Mouse (Mus musculus): ENCODE results near the gene Pcdh9. TPM values are rescaled to one million over a fixed set of nuclear protein-coding genes. Genes with fewer than 3 reads are reported as not detected.

Gene Pcdh9
- total RNA-seq, 1 experiment from 2014 or later = not detected

DNA sequence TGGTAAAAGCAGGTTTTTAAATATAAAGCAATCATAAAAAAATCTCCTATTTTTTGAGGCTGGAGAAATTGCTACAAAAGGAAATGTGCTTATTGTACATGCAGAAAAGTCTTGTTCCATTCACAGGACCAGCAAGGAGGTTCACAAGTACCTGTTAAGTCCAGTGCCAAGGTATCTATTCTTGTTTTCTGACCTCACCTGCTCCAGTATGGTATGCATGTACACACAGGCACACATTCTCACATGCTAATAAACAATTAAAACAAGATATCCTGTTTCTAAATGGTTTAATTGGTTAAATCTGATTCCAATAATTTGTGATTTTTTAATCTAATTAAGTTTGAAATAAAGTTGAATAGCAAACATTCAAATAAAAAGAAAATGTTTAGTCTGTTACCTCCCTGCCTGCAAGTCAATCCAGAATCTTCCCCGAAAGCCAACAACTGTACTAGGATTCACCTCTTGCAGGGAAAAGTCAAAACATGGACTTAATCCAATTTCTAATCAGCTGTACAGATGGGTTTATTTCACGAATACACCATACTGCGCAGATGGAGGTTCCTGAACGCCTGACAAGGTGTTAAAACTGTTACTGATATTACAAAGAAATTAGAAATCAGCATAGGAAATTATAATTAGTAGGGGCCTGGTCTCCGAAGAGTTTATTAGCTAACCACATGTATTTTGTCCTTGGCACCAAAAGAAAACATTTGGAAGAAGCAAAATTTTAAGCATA lies 439.4 kb downstream of the Pcdh9 start:
- no peak for ATAC-seq (ENCODE audit: extremely low read depth, insufficient number of reproducible peaks, low FRiP score, poor library complexity, severe bottlenecking)

DNA sequence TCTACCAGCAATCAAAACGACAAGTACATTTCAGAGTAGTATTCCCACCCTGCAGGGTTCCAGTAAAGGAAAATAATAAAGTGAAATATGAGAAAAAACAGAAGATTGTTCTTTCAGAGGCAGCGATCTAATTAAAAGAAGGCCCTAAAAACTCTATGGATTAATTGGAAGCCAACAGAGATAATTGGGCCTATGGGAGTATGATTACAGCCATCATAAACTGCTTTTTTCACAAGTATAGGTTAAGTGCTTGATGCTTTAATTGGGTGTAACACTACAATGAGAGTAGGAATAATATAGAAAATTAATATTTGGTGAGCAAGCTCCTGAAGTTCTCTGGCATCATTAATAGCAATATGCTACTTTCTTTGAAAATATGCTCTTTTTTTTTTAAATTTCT lies 448.6 kb downstream of the Pcdh9 start:
- ATAC-seq (ENCODE audit: extremely low read depth, insufficient number of reproducible peaks, low FRiP score, poor library complexity, severe bottlenecking) = no peak

DNA sequence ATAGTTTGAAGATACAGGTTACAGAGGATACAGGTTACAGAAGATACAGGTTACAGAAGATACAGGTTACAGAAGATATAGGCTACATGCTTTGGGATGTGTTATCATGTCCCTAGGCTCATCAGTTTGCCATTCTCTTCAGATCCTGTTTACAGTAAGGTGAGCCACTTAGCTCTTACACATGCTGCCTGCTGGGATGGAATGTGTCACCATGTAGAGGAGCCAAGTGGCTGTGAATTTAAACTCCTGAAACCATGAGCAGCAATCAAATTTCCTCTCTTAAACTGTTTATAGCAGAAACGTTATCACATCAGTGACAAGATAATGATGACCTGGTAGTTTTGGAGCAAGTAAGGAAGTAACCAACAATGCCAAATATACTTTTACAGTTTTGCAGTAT lies 453.3 kb downstream of the Pcdh9 start:
- ATAC-seq (ENCODE audit: extremely low read depth, insufficient number of reproducible peaks, low FRiP score, poor library complexity, severe bottlenecking) = no peak

DNA sequence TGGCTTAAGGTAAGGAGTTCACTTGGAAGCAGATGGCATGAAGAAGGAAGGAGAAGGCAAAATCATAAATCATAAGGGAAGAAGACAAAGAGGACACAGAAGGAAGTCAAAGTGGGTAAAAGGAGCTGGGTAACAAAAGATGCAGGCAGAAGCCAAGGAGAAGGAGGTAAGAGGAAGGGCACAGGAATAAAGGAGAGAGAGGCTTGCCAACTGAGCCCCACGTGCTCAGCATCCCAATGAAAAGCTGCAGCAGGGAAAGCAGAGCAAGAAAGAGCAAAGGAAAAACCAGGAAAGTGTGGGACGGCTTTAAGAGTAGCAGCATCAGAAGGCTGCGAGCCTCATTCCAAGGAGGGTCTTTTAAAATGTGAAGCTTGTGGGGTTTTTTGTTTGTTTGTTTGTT lies 473.7 kb downstream of the Pcdh9 start:
- ATAC-seq (ENCODE audit: extremely low read depth, insufficient number of reproducible peaks, low FRiP score, poor library complexity, severe bottlenecking) = no peak

DNA sequence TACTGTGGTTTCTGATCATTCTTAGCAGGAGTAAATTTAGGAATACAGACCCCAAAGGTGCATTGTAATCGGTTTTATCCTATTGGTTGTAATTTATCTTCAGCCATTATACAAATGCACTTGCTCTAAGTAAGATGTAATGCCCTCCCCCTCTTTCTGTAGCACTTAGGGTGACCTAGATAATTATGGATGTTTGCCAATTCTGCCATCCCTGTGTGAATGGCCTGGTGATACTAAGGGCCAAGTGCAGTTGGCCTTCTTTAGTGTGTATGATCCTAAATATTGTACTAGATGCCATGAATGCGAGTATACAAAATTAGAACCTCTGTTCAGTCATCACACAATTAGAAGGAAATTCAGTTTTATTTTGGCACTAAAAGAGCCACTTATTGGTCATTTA lies 475.0 kb downstream of the Pcdh9 start:
- ATAC-seq (ENCODE audit: extremely low read depth, insufficient number of reproducible peaks, low FRiP score, poor library complexity, severe bottlenecking) = no peak

DNA sequence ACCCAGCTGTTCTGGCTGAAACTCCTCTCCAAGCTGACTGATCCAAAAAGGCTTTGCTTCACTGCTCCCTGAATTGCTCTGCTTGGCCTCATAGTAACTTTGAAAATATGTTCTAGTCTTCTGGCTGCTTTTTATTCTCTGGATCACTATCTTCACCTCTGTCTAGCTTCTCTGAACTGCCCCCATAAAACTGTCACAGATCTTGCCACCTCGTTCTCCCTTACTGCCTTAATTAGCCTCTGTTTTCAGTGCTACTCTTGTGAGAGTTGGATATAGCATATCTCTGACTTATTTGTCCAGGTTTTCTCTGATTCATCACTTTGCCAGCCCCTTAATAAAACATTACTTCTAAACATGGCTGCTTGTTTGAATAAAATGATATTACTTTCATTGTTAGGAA lies 481.2 kb downstream of the Pcdh9 start:
- ATAC-seq (ENCODE audit: extremely low read depth, insufficient number of reproducible peaks, low FRiP score, poor library complexity, severe bottlenecking) = no peak

DNA sequence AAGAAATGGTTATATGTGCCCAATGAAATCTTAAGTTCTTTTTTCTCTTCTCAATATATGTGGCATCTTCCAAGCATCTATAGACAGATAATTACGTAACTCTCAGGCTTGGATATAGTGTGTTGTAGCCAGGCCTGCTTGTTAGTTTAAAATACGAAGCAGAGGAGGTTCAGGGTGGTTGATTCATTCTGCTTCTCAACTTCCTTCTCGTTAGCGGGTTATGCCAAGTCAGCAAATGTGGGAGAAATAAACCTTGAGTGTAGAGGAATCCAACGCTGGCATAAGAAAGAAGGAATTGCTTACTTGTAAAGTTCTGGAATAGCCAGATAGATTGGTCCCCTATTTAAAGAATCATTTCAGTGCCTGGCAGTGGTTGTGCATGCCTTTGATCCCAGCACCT lies 482.7 kb downstream of the Pcdh9 start:
- ATAC-seq (ENCODE audit: extremely low read depth, insufficient number of reproducible peaks, low FRiP score, poor library complexity, severe bottlenecking) = no peak

DNA sequence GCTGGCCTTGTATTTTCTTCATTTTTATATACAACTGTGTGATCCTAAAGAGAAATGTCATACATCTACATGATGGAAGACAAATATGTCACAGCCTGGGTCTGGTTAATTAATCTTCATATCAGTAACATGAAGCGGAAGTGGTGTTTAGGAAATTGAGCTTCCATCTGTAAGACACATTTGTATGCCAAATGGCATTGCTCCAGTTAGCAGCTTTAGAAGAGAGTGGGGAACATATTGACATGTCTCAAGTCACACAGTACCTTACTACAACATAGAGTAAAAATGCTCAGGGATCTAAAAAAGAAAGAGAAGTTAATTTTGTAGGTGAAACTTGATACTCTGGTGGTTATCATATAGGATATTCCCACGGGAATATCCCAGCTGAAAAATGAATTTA lies 505.4 kb downstream of the Pcdh9 start:
- no peak for ATAC-seq (ENCODE audit: extremely low read depth, insufficient number of reproducible peaks, low FRiP score, poor library complexity, severe bottlenecking)

DNA sequence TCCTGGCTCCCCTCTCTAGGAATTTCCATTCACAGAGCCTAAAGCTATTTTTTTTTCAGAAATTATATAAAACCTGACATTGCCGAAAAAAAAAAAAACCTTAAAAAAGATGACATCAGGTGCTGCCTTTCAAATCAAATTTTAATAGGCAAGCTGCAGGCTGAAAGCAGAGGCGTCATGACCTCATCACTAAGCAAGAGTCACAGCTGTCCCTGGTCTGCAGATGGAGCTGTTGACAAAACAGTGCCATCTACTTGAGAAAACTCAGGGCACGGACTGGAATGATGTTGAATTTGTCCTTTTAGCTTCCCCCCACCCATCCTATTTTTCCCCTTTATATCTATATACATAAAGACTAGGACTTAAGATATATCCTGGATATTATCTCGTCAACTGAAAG lies 509.3 kb downstream of the Pcdh9 start:
- no peak for ATAC-seq (ENCODE audit: extremely low read depth, insufficient number of reproducible peaks, low FRiP score, poor library complexity, severe bottlenecking)

DNA sequence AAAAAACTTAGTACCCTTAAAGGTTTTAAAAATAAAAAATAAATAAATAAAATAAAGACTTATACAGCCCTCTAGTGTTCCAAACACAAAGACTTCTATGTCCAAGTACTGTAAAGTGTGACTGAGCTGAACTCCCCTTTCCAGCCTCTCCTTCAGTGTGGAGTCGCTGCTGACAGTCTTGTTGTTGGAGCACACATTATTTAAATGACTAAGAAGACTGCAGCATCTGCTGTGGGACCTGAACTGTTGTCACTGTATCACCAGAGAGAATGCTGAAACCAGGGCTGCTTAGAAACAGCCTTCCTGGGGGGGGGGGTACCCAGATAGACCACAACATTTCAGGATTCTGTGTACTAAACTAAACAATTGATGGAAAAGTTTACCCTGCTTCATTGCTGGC lies 509.7 kb downstream of the Pcdh9 start:
- ATAC-seq (ENCODE audit: extremely low read depth, insufficient number of reproducible peaks, low FRiP score, poor library complexity, severe bottlenecking) = no peak

DNA sequence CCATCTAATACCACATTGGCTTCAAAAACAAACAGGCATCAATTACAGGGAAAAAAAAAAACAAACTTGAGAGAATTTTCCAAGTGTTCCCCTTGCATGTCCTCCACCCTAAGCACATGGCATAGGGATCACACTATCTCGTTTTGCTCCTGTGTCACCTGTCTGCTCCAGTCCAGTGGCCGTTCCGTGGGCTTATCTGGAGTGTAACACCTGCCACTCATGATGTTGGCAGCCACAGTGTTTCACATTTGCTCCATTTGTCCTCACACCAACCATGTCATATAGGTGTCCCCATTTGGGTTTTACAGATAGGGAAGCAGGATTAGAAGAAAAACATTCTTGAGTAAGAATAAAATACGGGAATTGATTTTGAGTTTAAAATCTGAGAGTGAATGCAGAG lies 514.3 kb downstream of the Pcdh9 start:
- ATAC-seq (ENCODE audit: extremely low read depth, insufficient number of reproducible peaks, low FRiP score, poor library complexity, severe bottlenecking) = no peak

DNA sequence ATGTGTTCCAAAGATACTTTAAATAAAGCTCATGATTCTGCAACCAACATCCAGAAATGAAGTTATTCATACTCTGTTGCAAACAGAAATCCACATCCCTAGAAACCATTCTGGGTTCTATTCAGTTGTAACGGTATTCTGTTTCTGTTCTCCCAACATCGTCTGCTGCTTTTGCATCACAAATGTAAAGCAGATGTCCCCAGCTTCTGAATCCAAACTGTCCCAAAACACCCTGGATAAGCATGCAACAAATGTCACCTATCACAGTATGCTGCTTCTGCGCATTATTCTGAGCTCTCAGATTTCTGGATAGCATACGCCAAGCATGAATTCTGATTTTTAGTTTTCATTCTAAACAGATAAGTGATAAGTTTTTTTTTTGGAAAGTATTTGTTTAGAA lies 516.3 kb downstream of the Pcdh9 start:
- no peak for ATAC-seq (ENCODE audit: extremely low read depth, insufficient number of reproducible peaks, low FRiP score, poor library complexity, severe bottlenecking)

DNA sequence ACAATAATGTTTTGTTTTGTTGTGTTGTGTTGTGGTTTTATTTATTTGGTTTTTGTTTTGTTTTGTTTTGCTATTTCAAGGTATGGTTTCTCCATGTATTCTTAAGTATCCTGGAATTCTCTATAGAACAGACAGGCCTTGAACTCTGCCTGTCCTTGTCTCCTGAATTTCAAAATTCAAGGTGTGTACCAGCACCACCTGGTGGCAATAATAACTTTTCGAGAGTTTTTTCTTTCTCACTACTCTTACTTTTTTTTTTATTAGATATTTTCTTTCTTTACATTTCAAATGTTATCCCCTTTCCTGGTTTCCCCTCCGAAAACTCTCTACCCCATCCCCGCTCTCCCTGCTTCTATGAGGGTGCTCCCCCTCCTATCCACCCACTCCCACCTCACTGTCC lies 536.3 kb downstream of the Pcdh9 start:
- no peak for ATAC-seq (ENCODE audit: extremely low read depth, insufficient number of reproducible peaks, low FRiP score, poor library complexity, severe bottlenecking)

DNA sequence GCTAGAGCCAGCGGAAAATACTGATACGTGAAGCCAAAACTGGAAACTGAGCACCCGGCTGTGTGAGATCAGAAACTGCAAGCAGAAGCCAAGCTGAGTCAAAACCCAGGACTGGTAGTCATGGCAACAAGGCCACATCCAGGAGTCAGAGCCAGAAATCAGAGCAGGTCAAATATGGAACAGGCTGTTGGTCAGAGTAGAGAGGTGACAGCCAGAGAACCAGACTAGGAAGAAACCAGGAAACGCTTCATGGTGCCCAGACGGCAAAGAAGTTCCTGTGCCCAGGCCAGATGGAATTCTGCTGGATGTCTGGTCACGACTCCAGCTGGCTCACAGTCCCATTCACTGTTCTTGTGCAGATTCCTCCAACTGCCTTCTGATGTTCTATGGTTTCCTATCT lies 539.6 kb downstream of the Pcdh9 start:
- ATAC-seq (ENCODE audit: extremely low read depth, insufficient number of reproducible peaks, low FRiP score, poor library complexity, severe bottlenecking) = no peak

DNA sequence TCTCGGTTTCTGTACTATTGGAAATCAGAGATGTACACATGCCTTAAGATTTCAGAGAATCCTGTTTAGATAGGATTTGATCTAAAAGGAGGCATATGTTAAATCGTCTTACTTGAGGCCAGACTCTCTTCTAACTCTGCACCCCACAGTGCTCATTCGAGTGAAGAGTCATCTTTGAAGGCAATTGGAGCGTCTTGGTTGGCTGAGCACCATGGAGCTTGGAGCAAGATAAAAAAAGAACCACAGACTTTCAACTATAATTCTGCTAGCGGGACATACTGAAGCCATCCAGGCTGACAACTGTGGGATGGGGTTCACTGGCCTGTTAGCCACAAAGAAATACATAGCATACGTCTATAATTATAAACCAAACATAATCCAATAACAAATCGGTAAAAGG lies 541.3 kb downstream of the Pcdh9 start:
- no peak for ATAC-seq (ENCODE audit: extremely low read depth, insufficient number of reproducible peaks, low FRiP score, poor library complexity, severe bottlenecking)

DNA sequence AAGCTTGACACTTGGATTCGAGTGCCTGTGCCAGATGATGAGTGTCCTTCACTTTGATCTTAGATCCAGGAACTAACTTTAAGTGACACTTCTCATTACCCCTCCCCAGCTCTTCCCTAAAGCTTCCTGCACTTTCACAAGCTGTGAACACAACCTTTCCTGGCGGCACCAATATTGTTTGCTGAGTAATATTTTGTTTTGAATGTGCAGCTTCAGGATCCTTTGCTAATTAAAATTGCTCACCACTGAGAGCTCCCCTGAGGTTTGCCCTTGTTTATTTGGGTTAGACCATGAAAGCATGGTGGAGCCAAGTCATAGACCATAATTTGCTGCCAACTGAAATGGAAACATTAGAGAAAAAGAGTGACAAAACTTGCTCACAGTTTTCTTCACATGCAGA lies 543.4 kb downstream of the Pcdh9 start:
- no peak for ATAC-seq (ENCODE audit: extremely low read depth, insufficient number of reproducible peaks, low FRiP score, poor library complexity, severe bottlenecking)

DNA sequence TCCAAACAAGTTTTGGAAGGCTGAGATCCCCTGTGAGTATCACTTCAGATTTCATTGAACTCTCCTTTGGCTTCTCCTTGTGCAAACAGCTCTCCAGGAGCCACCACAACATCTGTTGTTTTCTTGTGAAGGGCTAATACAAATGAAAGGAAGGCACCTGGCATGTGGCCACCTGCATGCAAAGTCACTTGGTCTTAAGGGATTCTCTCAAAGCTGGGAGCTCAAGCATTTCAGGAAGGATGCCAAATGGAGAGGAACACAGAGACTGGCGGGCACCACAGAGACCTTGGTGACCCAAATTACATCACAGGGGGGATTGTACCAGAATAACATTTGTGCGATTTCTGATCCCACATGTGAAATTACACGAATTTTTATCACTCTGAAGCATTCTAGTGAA lies 547.7 kb downstream of the Pcdh9 start:
- no peak for ATAC-seq (ENCODE audit: extremely low read depth, insufficient number of reproducible peaks, low FRiP score, poor library complexity, severe bottlenecking)

DNA sequence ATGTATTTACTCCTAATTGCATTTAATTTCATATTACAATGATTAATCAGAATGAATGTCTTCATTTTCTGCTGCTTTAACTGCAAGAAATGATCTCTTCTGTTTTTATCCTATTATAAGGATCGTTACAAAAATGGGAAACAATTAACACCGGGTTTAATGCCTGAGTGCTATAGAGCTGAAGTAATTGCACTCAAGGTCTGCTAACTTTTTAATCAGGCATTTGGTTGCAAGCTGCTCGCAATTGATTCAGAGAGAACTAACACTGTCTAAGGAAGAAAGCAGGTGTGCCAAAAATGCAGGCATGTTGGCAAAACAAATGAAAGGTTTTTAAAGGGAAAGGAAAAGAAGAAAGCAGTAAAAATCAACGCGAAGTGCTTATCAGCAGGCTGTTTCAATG lies 549.1 kb downstream of the Pcdh9 start:
- ATAC-seq (ENCODE audit: extremely low read depth, insufficient number of reproducible peaks, low FRiP score, poor library complexity, severe bottlenecking) = no peak

DNA sequence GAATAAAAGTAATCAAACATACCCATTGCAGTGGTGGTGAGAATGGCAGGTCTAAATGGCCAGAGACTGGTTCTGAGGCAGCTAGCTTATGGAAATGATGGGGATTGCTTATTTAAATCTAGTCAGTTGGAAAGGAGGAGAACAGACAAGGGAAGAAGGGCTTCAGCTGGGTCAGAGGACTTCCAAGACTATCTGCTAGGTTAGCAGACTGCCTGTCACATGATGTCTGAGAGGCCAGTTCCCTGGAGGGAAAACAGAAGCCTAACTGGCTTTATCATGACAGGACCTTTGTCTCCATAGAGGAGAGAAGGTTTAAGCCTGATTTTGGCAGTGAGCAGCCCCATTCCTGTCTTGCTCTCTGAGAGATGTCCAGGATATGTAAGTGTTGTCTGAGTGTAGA lies 561.2 kb downstream of the Pcdh9 start:
- ATAC-seq (ENCODE audit: extremely low read depth, insufficient number of reproducible peaks, low FRiP score, poor library complexity, severe bottlenecking) = no peak

DNA sequence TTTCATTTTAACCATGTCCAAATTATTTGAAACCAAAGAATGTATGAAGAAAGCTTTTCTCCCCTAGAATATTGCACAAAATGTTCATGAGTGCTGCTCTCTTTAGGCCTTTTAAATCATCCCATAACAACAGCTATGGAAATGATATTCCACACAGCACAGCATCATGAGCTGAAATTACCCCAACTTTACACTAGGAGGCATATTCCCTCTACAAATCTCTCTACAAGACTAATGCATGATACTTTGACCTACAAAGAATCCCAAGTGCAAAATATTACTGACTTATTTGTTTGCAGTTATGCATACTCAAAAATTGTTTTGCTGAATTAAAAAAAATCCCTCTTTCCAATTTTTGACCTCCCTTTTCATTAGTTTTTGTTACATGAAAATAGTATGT lies 573.1 kb downstream of the Pcdh9 start:
- no peak for ATAC-seq (ENCODE audit: extremely low read depth, insufficient number of reproducible peaks, low FRiP score, poor library complexity, severe bottlenecking)

DNA sequence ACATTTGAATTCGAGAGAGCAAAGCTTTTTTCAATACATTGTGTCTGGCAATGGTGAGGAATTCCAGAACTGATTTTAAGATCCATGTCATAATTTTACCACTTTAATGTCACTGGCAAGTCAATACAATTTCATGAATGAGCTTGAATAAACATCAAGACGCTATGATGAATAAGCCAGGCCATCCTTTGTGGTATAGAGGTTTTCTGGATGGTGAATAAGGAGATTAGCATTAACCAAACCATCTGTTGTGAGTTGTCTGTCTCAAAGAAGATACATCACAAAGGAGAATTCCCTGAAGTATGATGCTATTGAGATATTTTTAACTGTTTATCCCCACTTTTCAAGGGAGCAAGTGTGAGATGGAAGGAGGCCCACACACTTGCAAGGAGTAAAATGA lies 602.1 kb downstream of the Pcdh9 start:
- no peak for ATAC-seq (ENCODE audit: extremely low read depth, insufficient number of reproducible peaks, low FRiP score, poor library complexity, severe bottlenecking)
